Comparison of ENCODE assay signal across 9 mouse cellular contexts in genomic region chr15:38607368-38607767, GRCm38 (mm10).
DNase-seq lines count a peak whose midpoint lies in the region; ATAC-seq and TF ChIP-seq lines count a peak whose summit lies in the region.
"Had no signal": no experiment of that assay in that cellular context is flagged by ENCODE, and none has a peak within 500 bp of the region (broad histone marks: within the 10 kb centered on the region; RNA-seq: fewer than 3 reads in every experiment).

No protein-coding gene starts in this region.

- no peaks in the 10 kb centered on the region for H3K4me1 ChIP-seq in cerebellum, adult 2 months (ENCODE audit: control insufficient read depth, insufficient read depth, low read length)
- no peaks in the 10 kb centered on the region for H3K4me1 ChIP-seq in hindbrain, embryonic 13.5 days (replicated peaks)
- H3K4me1 ChIP-seq: embryonic facial prominence, embryonic 13.5 days had no signal

- peak; percentile 23; the same call in 1 of the 2 replicates for TF ChIP-seq CTCF in cerebellum, adult 2 months (IDR thresholded peaks at IDR 0.05; ENCODE audit: borderline replicate concordance, insufficient read depth, low read depth, low read length)

- no peaks in the 10 kb centered on the region for H3K36me3 ChIP-seq in hindbrain, embryonic 13.5 days
- H3K36me3 ChIP-seq: embryonic facial prominence, embryonic 13.5 days had no signal

- no peaks in the 10 kb centered on the region for H3K9me3 ChIP-seq in hindbrain, embryonic 13.5 days
- H3K9me3 ChIP-seq: embryonic facial prominence, embryonic 13.5 days had no signal

- H3K9ac ChIP-seq in hindbrain, embryonic 13.5 days = no peak overlapping the region
- H3K9ac ChIP-seq: embryonic facial prominence, embryonic 13.5 days had no signal

- H3K27me3 ChIP-seq in cerebellum, adult 2 months (ENCODE audit: control insufficient read depth, insufficient read depth, low read length) = no peaks in the 10 kb centered on the region
- no peaks in the 10 kb centered on the region for H3K27me3 ChIP-seq in hindbrain, embryonic 13.5 days
- H3K27me3 ChIP-seq: embryonic facial prominence, embryonic 13.5 days had no signal

- no peak overlapping the region for H3K4me3 ChIP-seq in cerebellum, adult 2 months (replicated peaks; ENCODE audit: insufficient read depth, low read depth, low read length)
- H3K4me3 ChIP-seq in hindbrain, embryonic 13.5 days = no peak overlapping the region
- H3K4me3 ChIP-seq: embryonic facial prominence, embryonic 13.5 days had no signal

- 58% methylated on average over 2 of the region's 2 CpGs for WGBS in cerebellum, adult 2 months
- WGBS in hindbrain, embryonic 13.5 days = 85% methylated on average over 2 of the region's 2 CpGs

- no peak overlapping the region for H3K27ac ChIP-seq in cerebellum, adult 2 months (ENCODE audit: insufficient read depth, low read length)
- no peak overlapping the region for H3K27ac ChIP-seq in hindbrain, embryonic 13.5 days
- H3K27ac ChIP-seq: embryonic facial prominence, embryonic 13.5 days had no signal

- no peak for ATAC-seq in hindbrain, embryonic 13.5 days (ENCODE audit: low FRiP score)

- peak in 1 of 2 experiments; percentile 11 for DNase-seq in cerebellum, adult 2 months
- DNase-seq in cerebellum, adult 11-12 months = no peak
- DNase-seq in urinary bladder, postnatal 14 days (ENCODE audit: low spot score) = peak; percentile 33
- DNase-seq in urinary bladder, postnatal 10 days (ENCODE audit: low spot score) = no peak
- DNase-seq in lung, postnatal 10 days = peak; percentile 50
- peak; percentile 82 for DNase-seq in thymus, postnatal 4 days
- no peak for DNase-seq in layer of hippocampus, postnatal 14 days (ENCODE audit: low spot score in 2 of 2)

- no peak overlapping the region for H3K4me2 ChIP-seq in hindbrain, embryonic 13.5 days
- H3K4me2 ChIP-seq: embryonic facial prominence, embryonic 13.5 days had no signal

- no peak for TF ChIP-seq POLR2A in cerebellum, adult 2 months (IDR thresholded peaks at IDR 0.05; ENCODE audit: borderline replicate concordance, insufficient read depth, low read length)

Comparison
In these comparisons a context has a peak if more than half of its experiments do, and no peak if none do; other contexts are left out.
1. DNase-seq: peak in urinary bladder, postnatal 14 days (single experiment), lung, postnatal 10 days (single experiment) and thymus, postnatal 4 days (single experiment); none in cerebellum, adult 11-12 months (single experiment), urinary bladder, postnatal 10 days (single experiment) and layer of hippocampus, postnatal 14 days (0 of 2).